Mouse (Mus musculus) lung, embryonic 15.5 days (tissue): ENCODE data around the gene Rfx1. TPM values are rescaled to one million over a fixed set of nuclear protein-coding genes. Genes with fewer than 3 reads are reported as not detected.

ENCODE experiments used
- ATAC-seq: fragments of 200-750 bp; cut with Nextera tagmentation; 2 replicates; pipeline ENCODE4 v1.8.0; 2017; ENCODE audit warnings: moderate number of reproducible peaks, borderline replicate concordance; ENCODE audit not compliant: low FRiP score, low TSS enrichment; ENCODE audit errors: extremely low read depth
- H3K27ac ChIP-seq: fragments of 300-500 bp; sonication (generic); 2 replicates; pipeline ENCODE4 v1.5.1; 2015; ENCODE audit warnings: moderate library complexity, mild to moderate bottlenecking, inconsistent platforms
- H3K27me3 ChIP-seq: fragments of 300-500 bp; sonication (generic); 2 replicates; pipeline ENCODE4 v1.6.1; 2015; ENCODE audit warnings: inconsistent platforms
- H3K36me3 ChIP-seq: fragments of 300-500 bp; sonication (generic); 2 replicates; pipeline ENCODE4 v1.6.1; 2015; ENCODE audit warnings: inconsistent platforms
- H3K4me1 ChIP-seq: fragments of 300-500 bp; sonication (generic); 2 replicates; pipeline ENCODE4 v1.6.1; 2015; ENCODE audit warnings: inconsistent platforms
- H3K4me2 ChIP-seq: fragments of 300-500 bp; sonication (generic); 2 replicates; pipeline ENCODE4 v1.6.1; 2015; ENCODE audit warnings: inconsistent platforms, mild to moderate bottlenecking, moderate library complexity
- H3K4me3 ChIP-seq: fragments of 300-500 bp; sonication (generic); 2 replicates; pipeline ENCODE4 v1.5.1; 2015; ENCODE audit warnings: mild to moderate bottlenecking, inconsistent platforms
- H3K9ac ChIP-seq: fragments of 300-500 bp; sonication (generic); 2 replicates; pipeline ENCODE4 v1.6.1; 2015; ENCODE audit warnings: inconsistent platforms
- H3K9me3 ChIP-seq: fragments of 300-500 bp; sonication (generic); 2 replicates; pipeline ENCODE4 v1.6.1; 2016; ENCODE audit warnings: inconsistent platforms
- WGBS: fragments of 180-500 bp; shearing (Covaris S2); methylation state at CpG from one replicate; pipeline ENCODE4 v1.1.7; 2015; 5-methylcytosine and 5-hydroxymethylcytosine counted together
- polyA plus RNA-seq: library from polyadenylated mRNA; unstranded; fragments of >200 nt; fragmentation: Nextera tagmentation; extraction: Ambion mirVana; gene quantifications from 2 replicates; pipeline ENCODE4 v1.2.1, GENCODE M21; 2015

The Rfx1 gene
- polyA plus RNA-seq, 1 experiment from 2014 or later, result 10.6 TPM

- 3% methylated on average over 5 of the region's 5 CpGs for WGBS
- ATAC-seq, result peak; percentile 4; the same call in 1 of the 2 replicates
- Histone ChIP-seq H3K27ac (no peak overlapping the region), H3K4me2 (no peak overlapping the region), H3K9ac (no peak overlapping the region), H3K27me3 (peaks cover 33% of the 10 kb centered on the region), H3K4me3 (no peak overlapping the region), H3K36me3 (no peaks in the 10 kb centered on the region), H3K9me3 (no peaks in the 10 kb centered on the region), H3K4me1 (peaks cover 10% of the 10 kb centered on the region)
Measured at GRCm38 (mm10) chr8:84039050-84039449, 27.6 kb upstream of the Rfx1 start.

GRCm38 (mm10) chr8:84042066-84042947 is 24.3 kb upstream of the Rfx1 start, which contains the start of gene Il27ra:
Gene Il27ra, minus strand, starts transcription at chr8:84042589.
- H3K9ac ChIP-seq, result peak within 1 kb of the TSS; percentile 33
- no peak within 1 kb of the TSS for H3K27ac ChIP-seq
- H3K27me3 ChIP-seq, result peaks cover 53% of the 10 kb centered on the region

GRCm38 (mm10) chr8:84042948-84043342 is 23.7 kb upstream of the Rfx1 start:
- Histone ChIP-seq H3K9ac (no peak overlapping the region), H3K36me3 (no peaks in the 10 kb centered on the region), H3K4me3 (peak overlapping the region; percentile 39; the same call in 1 of the 2 replicates), H3K4me2 (peak overlapping the region; percentile 76), H3K27ac (no peak overlapping the region), H3K9me3 (no peaks in the 10 kb centered on the region; the same call in 1 of the 2 replicates), H3K4me1 (peaks cover 10% of the 10 kb centered on the region), H3K27me3 (peaks cover 53% of the 10 kb centered on the region)
- 30% methylated on average over 12 of the region's 12 CpGs for WGBS
- no peak; the same call in 1 of the 2 replicates for ATAC-seq

More at GRCm38 (mm10) chr8:84042066-84042947, 24.3 kb upstream of the Rfx1 start, which contains the start of gene Il27ra:
- Histone ChIP-seq H3K36me3 (no peaks in the 10 kb centered on the region), H3K4me2 (peak within 1 kb of the TSS; percentile 76), H3K4me1 (peaks cover 10% of the 10 kb centered on the region), H3K4me3 (peak within 1 kb of the TSS; percentile 39), H3K9me3 (no peaks in the 10 kb centered on the region; the same call in 1 of the 2 replicates)
- peak; percentile 58; the same call in 1 of the 2 replicates for ATAC-seq
- WGBS, result 4% methylated on average over 40 of the region's 40 CpGs

GRCm38 (mm10) chr8:84044103-84044502 is 22.5 kb upstream of the Rfx1 start:
- Histone ChIP-seq H3K9ac (no peak overlapping the region), H3K36me3 (no peaks in the 10 kb centered on the region), H3K27me3 (peaks cover 53% of the 10 kb centered on the region), H3K4me2 (no peak overlapping the region), H3K4me3 (no peak overlapping the region), H3K4me1 (peaks cover 10% of the 10 kb centered on the region), H3K27ac (no peak overlapping the region), H3K9me3 (no peaks in the 10 kb centered on the region; the same call in 1 of the 2 replicates)
- WGBS, result 7% methylated on average over 7 of the region's 7 CpGs
- no peak for ATAC-seq

- no peak for ATAC-seq
- H3K4me2 ChIP-seq, result 0 out of 2 replicates have a peak within 1 kb of the TSS, but pooled peaks have one; percentile 16
- H3K27ac ChIP-seq, result no peak within 1 kb of the TSS
- H3K9me3 ChIP-seq, result no peaks in the 10 kb centered on the region; the same call in 1 of the 2 replicates
- H3K4me1 ChIP-seq, result peaks cover 10% of the 10 kb centered on the region
- no peaks in the 10 kb centered on the region for H3K36me3 ChIP-seq
- H3K9ac ChIP-seq, result no peak within 1 kb of the TSS
- no peak within 1 kb of the TSS for H3K4me3 ChIP-seq
- H3K27me3 ChIP-seq, result peaks cover 53% of the 10 kb centered on the region
- WGBS, result 5% methylated on average over 9 of the region's 9 CpGs
Measured at GRCm38 (mm10) chr8:84044900-84045299, 21.7 kb upstream of the Rfx1 start, which contains the start of gene Rln3. Gene Rln3, minus strand, starts transcription at chr8:84045000.

- Histone ChIP-seq H3K36me3 (no peaks in the 10 kb centered on the region), H3K9me3 (no peaks in the 10 kb centered on the region; the same call in 1 of the 2 replicates), H3K4me3 (no peak overlapping the region), H3K4me2 (no peak overlapping the region), H3K9ac (no peak overlapping the region), H3K4me1 (peaks cover 10% of the 10 kb centered on the region), H3K27ac (no peak overlapping the region), H3K27me3 (peaks cover 45% of the 10 kb centered on the region)
- WGBS, result 73% methylated on average over 3 of the region's 3 CpGs
- no peak for ATAC-seq
Measured at GRCm38 (mm10) chr8:84046505-84046904, 20.1 kb upstream of the Rfx1 start.

- H3K4me2 ChIP-seq, result no peak overlapping the region
- H3K4me3 ChIP-seq, result no peak overlapping the region
- H3K4me1 ChIP-seq, result peaks cover 8% of the 10 kb centered on the region
- no peak overlapping the region for H3K27ac ChIP-seq
- H3K9ac ChIP-seq, result no peak overlapping the region
- 57% methylated on average over 5 of the region's 5 CpGs for WGBS
- no peaks in the 10 kb centered on the region for H3K36me3 ChIP-seq
- H3K9me3 ChIP-seq, result no peaks in the 10 kb centered on the region; the same call in 1 of the 2 replicates
- no peak for ATAC-seq
- peaks cover 29% of the 10 kb centered on the region for H3K27me3 ChIP-seq
Measured at GRCm38 (mm10) chr8:84048171-84048570, 18.5 kb upstream of the Rfx1 start.

GRCm38 (mm10) chr8:84052746-84053145 is 13.9 kb upstream of the Rfx1 start:
- no peak overlapping the region for H3K27ac ChIP-seq
- H3K4me2 ChIP-seq, result no peak overlapping the region
- H3K9ac ChIP-seq, result no peak overlapping the region
- H3K36me3 ChIP-seq, result no peaks in the 10 kb centered on the region
- H3K4me3 ChIP-seq, result no peak overlapping the region
- no peaks in the 10 kb centered on the region for H3K9me3 ChIP-seq
- H3K4me1 ChIP-seq, result peaks cover 8% of the 10 kb centered on the region
- no peaks in the 10 kb centered on the region for H3K27me3 ChIP-seq
- peak; percentile 59; the same call in 1 of the 2 replicates for ATAC-seq
- 17% methylated on average over 3 of the region's 3 CpGs for WGBS

- H3K4me1 ChIP-seq, result peaks cover 8% of the 10 kb centered on the region
- H3K4me3 ChIP-seq, result no peak overlapping the region
- WGBS, result 93% methylated on average over 5 of the region's 5 CpGs
- ATAC-seq, result no peak
- H3K9me3 ChIP-seq, result no peaks in the 10 kb centered on the region
- H3K27me3 ChIP-seq, result no peaks in the 10 kb centered on the region
- no peak overlapping the region for H3K9ac ChIP-seq
- no peaks in the 10 kb centered on the region for H3K36me3 ChIP-seq
- H3K4me2 ChIP-seq, result no peak overlapping the region
- no peak overlapping the region for H3K27ac ChIP-seq
Measured at GRCm38 (mm10) chr8:84053229-84053628, 13.4 kb upstream of the Rfx1 start.

GRCm38 (mm10) chr8:84057827-84058226 is 8.8 kb upstream of the Rfx1 start:
- no peak overlapping the region for H3K4me3 ChIP-seq
- 86% methylated on average over 1 of the region's 1 CpGs for WGBS
- no peaks in the 10 kb centered on the region for H3K36me3 ChIP-seq
- peaks cover 2% of the 10 kb centered on the region for H3K4me1 ChIP-seq
- ATAC-seq, result no peak
- no peak overlapping the region for H3K27ac ChIP-seq
- no peaks in the 10 kb centered on the region for H3K9me3 ChIP-seq
- no peaks in the 10 kb centered on the region for H3K27me3 ChIP-seq
- H3K4me2 ChIP-seq, result no peak overlapping the region
- no peak overlapping the region for H3K9ac ChIP-seq

- Histone ChIP-seq H3K4me2 (no peak overlapping the region), H3K4me3 (no peak overlapping the region), H3K9ac (no peak overlapping the region), H3K4me1 (no peaks in the 10 kb centered on the region), H3K36me3 (no peaks in the 10 kb centered on the region), H3K9me3 (no peaks in the 10 kb centered on the region), H3K27me3 (no peaks in the 10 kb centered on the region), H3K27ac (no peak overlapping the region)
- WGBS, result 88% methylated on average over 2 of the region's 2 CpGs
- no peak for ATAC-seq
Measured at GRCm38 (mm10) chr8:84059226-84059625, 7.4 kb upstream of the Rfx1 start.

GRCm38 (mm10) chr8:84060245-84060644 is 6.4 kb upstream of the Rfx1 start:
- H3K9me3 ChIP-seq, result no peaks in the 10 kb centered on the region
- H3K9ac ChIP-seq, result no peak overlapping the region
- H3K27me3 ChIP-seq, result no peaks in the 10 kb centered on the region
- H3K4me3 ChIP-seq, result no peak overlapping the region
- no peaks in the 10 kb centered on the region for H3K4me1 ChIP-seq
- H3K36me3 ChIP-seq, result no peaks in the 10 kb centered on the region
- WGBS, result 70% methylated on average over 2 of the region's 2 CpGs
- no peak overlapping the region for H3K4me2 ChIP-seq
- no peak overlapping the region for H3K27ac ChIP-seq
- no peak for ATAC-seq
